Mouse (Mus musculus) lung, embryonic 14.5 days (tissue): ENCODE data around the gene Ccdc91. TPM values are rescaled to one million over a fixed set of nuclear protein-coding genes. Genes with fewer than 3 reads are reported as not detected.

ENCODE experiments used
- ATAC-seq: fragments of 200-750 bp; cut with Nextera tagmentation; 2 replicates; pipeline ENCODE4 v1.8.0; 2017; ENCODE audit warnings: mild to moderate bottlenecking, moderate TSS enrichment, moderate library complexity; ENCODE audit not compliant: insufficient read depth
- DNase-seq: peaks from one replicate; pipeline ENCODE4 v3.0.0-alpha.2; 2015
- H3K27ac ChIP-seq: fragments of 300-500 bp; sonication (generic); 2 replicates; pipeline ENCODE4 v1.5.1; 2014; ENCODE audit warnings: low read depth, mild to moderate bottlenecking, moderate library complexity
- H3K27me3 ChIP-seq: fragments of 300-500 bp; sonication (generic); 2 replicates; pipeline ENCODE4 v1.6.1; 2014; ENCODE audit warnings: low read length, control low read depth; ENCODE audit not compliant: insufficient read depth
- H3K36me3 ChIP-seq: fragments of 300-500 bp; sonication (generic); 2 replicates; pipeline ENCODE4 v1.6.1; 2014; ENCODE audit warnings: control low read depth; ENCODE audit not compliant: insufficient read depth
- H3K4me1 ChIP-seq: fragments of 300-500 bp; sonication (generic); 2 replicates; pipeline ENCODE4 v1.6.1; 2014; ENCODE audit warnings: antibody characterized with exemption, control low read depth; ENCODE audit not compliant: insufficient read depth
- H3K4me2 ChIP-seq: fragments of 300-500 bp; sonication (generic); 2 replicates; pipeline ENCODE4 v1.6.1; 2014; ENCODE audit warnings: mild to moderate bottlenecking
- H3K4me3 ChIP-seq: fragments of 300-500 bp; sonication (generic); 2 replicates; pipeline ENCODE4 v1.5.1; 2014; ENCODE audit warnings: low read depth, low read length
- H3K9ac ChIP-seq: fragments of 300-500 bp; sonication (generic); 2 replicates; pipeline ENCODE4 v1.6.1; 2014
- H3K9me3 ChIP-seq: fragments of 300-500 bp; sonication (generic); 2 replicates; pipeline ENCODE4 v1.6.1; 2016; ENCODE audit warnings: low read depth, low read length, control low read depth
- CTCF ChIP-seq: IDR thresholded peaks from 2 replicates; pipeline ENCODE4 v1.5.1; 2016; ENCODE audit warnings: antibody characterized with exemption, low read depth
- WGBS: fragments of 180-500 bp; shearing (Covaris S2); extraction: QIAGEN DNeasy Blood & Tissue Kit; methylation state at CpG from one replicate; pipeline ENCODE4 v1.1.7; 2014; 5-methylcytosine and 5-hydroxymethylcytosine counted together
- polyA plus RNA-seq: library from polyadenylated mRNA; unstranded; fragments of >200 nt; fragmentation: Nextera tagmentation; extraction: Ambion mirVana; gene quantifications from 2 replicates; pipeline ENCODE4 v1.2.1, GENCODE M21; 2014

Ccdc91 gene
- polyA plus RNA-seq, 1 experiment from 2014 or later, result 22.9 TPM

- no peaks in the 10 kb centered on the region for H3K27me3 ChIP-seq
- no peak for DNase-seq
- H3K4me2 ChIP-seq, result no peak overlapping the region
- TF ChIP-seq CTCF, result no peak
- H3K9ac ChIP-seq, result no peak overlapping the region
- H3K4me1 ChIP-seq, result no peaks in the 10 kb centered on the region
- WGBS, result 58% methylated on average over 2 of the region's 2 CpGs
- no peaks in the 10 kb centered on the region for H3K36me3 ChIP-seq
- ATAC-seq, result no peak
- no peak overlapping the region for H3K27ac ChIP-seq
- no peaks in the 10 kb centered on the region for H3K9me3 ChIP-seq
- H3K4me3 ChIP-seq, result no peak overlapping the region
Measured at GRCm38 (mm10) chr6:147662610-147663009, 187.0 kb downstream of the Ccdc91 start.

- no peaks in the 10 kb centered on the region for H3K36me3 ChIP-seq
- no peak overlapping the region for H3K4me3 ChIP-seq
- H3K27ac ChIP-seq, result no peak overlapping the region
- DNase-seq (peak; percentile 75), ATAC-seq (no peak)
- H3K27me3 ChIP-seq, result no peaks in the 10 kb centered on the region
- 58% methylated on average over 3 of the region's 3 CpGs for WGBS
- no peaks in the 10 kb centered on the region for H3K9me3 ChIP-seq
- H3K4me1 ChIP-seq, result no peaks in the 10 kb centered on the region
- no peak overlapping the region for H3K4me2 ChIP-seq
- TF ChIP-seq CTCF, result peak; percentile 52
- H3K9ac ChIP-seq, result no peak overlapping the region
Measured at GRCm38 (mm10) chr6:147664339-147664738, 188.7 kb downstream of the Ccdc91 start.

- H3K36me3 ChIP-seq, result no peaks in the 10 kb centered on the region
Measured at GRCm38 (mm10) chr6:147671366-147671765, 195.7 kb downstream of the Ccdc91 start.

GRCm38 (mm10) chr6:147672481-147672880 lies 196.9 kb downstream of the Ccdc91 start:
- no peak for TF ChIP-seq CTCF
- Histone ChIP-seq H3K4me1 (no peaks in the 10 kb centered on the region), H3K27me3 (no peaks in the 10 kb centered on the region), H3K4me2 (no peak overlapping the region), H3K4me3 (no peak overlapping the region), H3K9ac (no peak overlapping the region), H3K36me3 (no peaks in the 10 kb centered on the region), H3K27ac (no peak overlapping the region), H3K9me3 (no peaks in the 10 kb centered on the region)
- DNase-seq (no peak), ATAC-seq (no peak)
- 26% methylated on average over 2 of the region's 2 CpGs for WGBS

More at GRCm38 (mm10) chr6:147671366-147671765, 195.7 kb downstream of the Ccdc91 start:
- no peak for TF ChIP-seq CTCF
- Histone ChIP-seq H3K9ac (no peak overlapping the region), H3K4me3 (no peak overlapping the region), H3K9me3 (no peaks in the 10 kb centered on the region), H3K4me1 (no peaks in the 10 kb centered on the region), H3K4me2 (no peak overlapping the region), H3K27me3 (no peaks in the 10 kb centered on the region), H3K27ac (no peak overlapping the region)
- WGBS, result 84% methylated on average over 1 of the region's 1 CpGs
- no peak for ATAC-seq
- no peak for DNase-seq

- ATAC-seq (no peak), DNase-seq (no peak)
- 76% methylated on average over 7 of the region's 7 CpGs for WGBS
- Histone ChIP-seq H3K4me3 (no peak overlapping the region), H3K4me2 (no peak overlapping the region), H3K4me1 (no peaks in the 10 kb centered on the region), H3K9me3 (no peaks in the 10 kb centered on the region), H3K27me3 (no peaks in the 10 kb centered on the region), H3K9ac (no peak overlapping the region), H3K27ac (no peak overlapping the region), H3K36me3 (no peaks in the 10 kb centered on the region)
- TF ChIP-seq CTCF, result no peak
Measured at GRCm38 (mm10) chr6:147675022-147675733, 199.6 kb downstream of the Ccdc91 start.

- Histone ChIP-seq H3K9ac (no peak overlapping the region), H3K4me1 (no peaks in the 10 kb centered on the region), H3K36me3 (no peaks in the 10 kb centered on the region), H3K27me3 (no peaks in the 10 kb centered on the region), H3K27ac (no peak overlapping the region), H3K4me2 (no peak overlapping the region), H3K4me3 (no peak overlapping the region), H3K9me3 (no peaks in the 10 kb centered on the region)
- WGBS, result 92% methylated on average over 1 of the region's 1 CpGs
- ATAC-seq (no peak), DNase-seq (no peak)
- TF ChIP-seq CTCF, result no peak
Measured at GRCm38 (mm10) chr6:147676214-147676613, 200.6 kb downstream of the Ccdc91 start.

Other genes starting within 250 kb of the Ccdc91 start
- gene Pthlh, start 211.6 kb upstream of the Ccdc91 start, polyA plus RNA-seq, result 12.3 and 13.1 TPM in 2 replicates